Mouse (Mus musculus) embryonic facial prominence, embryonic 11.5 days (tissue): Measurements from ENCODE around the gene Plcxd2. TPM values are rescaled to one million over a fixed set of nuclear protein-coding genes. Genes with fewer than 3 reads are reported as not detected.
A peak's percentile ranks its signal among the peaks of the same experiment; 100 is the strongest.

Experiments used
- ATAC-seq: fragments of 200-750 bp; cut with Nextera tagmentation; replicated peaks from 2 replicates; pipeline ENCODE4 v1.8.0; 2017; ENCODE audit warnings: low read depth; ENCODE audit not compliant: insufficient number of reproducible peaks, low FRiP score, low TSS enrichment
- DNase-seq: peaks from one replicate; pipeline ENCODE4 v3.0.0-alpha.2; 2015; ENCODE audit warnings: low spot score
- H3K27ac ChIP-seq: fragments of 300-500 bp; sonication (generic); replicated peaks from 2 replicates; pipeline ENCODE4 v1.5.1; 2014; ENCODE audit warnings: mild to moderate bottlenecking, low read depth, low read length, control low read depth
- H3K27me3 ChIP-seq: fragments of 300-500 bp; sonication (generic); 2 replicates; pipeline ENCODE4 v1.6.1; 2014; ENCODE audit warnings: mild to moderate bottlenecking, low read length, moderate library complexity, mixed read lengths; ENCODE audit not compliant: control insufficient read depth, insufficient read depth
- H3K36me3 ChIP-seq: fragments of 300-500 bp; sonication (generic); replicated peaks from 2 replicates; pipeline ENCODE4 v1.6.1; 2014; ENCODE audit warnings: low read depth, mild to moderate bottlenecking, low read length, moderate library complexity, mixed read lengths; ENCODE audit not compliant: control insufficient read depth, insufficient read depth
- H3K4me1 ChIP-seq: fragments of 300-500 bp; sonication (generic); 2 replicates; pipeline ENCODE4 v1.6.1; 2014; ENCODE audit warnings: low read length, mixed read lengths; ENCODE audit not compliant: control insufficient read depth, insufficient read depth
- H3K4me2 ChIP-seq: fragments of 300-500 bp; sonication (generic); 2 replicates; pipeline ENCODE4 v1.6.1; 2014; ENCODE audit warnings: low read depth, mild to moderate bottlenecking, control low read depth, low read length, moderate library complexity
- H3K4me3 ChIP-seq: fragments of 300-500 bp; sonication (generic); 2 replicates; pipeline ENCODE4 v1.5.1; 2014; ENCODE audit warnings: low read depth, low read length, control low read depth
- H3K9ac ChIP-seq: fragments of 300-500 bp; sonication (generic); replicated peaks from 2 replicates; pipeline ENCODE4 v1.6.1; 2014; ENCODE audit warnings: mild to moderate bottlenecking, control low read depth, low read length
- H3K9me3 ChIP-seq: fragments of 300-500 bp; sonication (generic); replicated peaks from 2 replicates; pipeline ENCODE4 v1.6.1; 2016; ENCODE audit warnings: mild to moderate bottlenecking, low read length, inconsistent platforms, mixed read lengths; ENCODE audit not compliant: control insufficient read depth
- WGBS: fragments of 180-500 bp; shearing (Covaris S2); extraction: QIAGEN DNeasy Blood & Tissue Kit; methylation state at CpG from one replicate; pipeline ENCODE4 v1.1.7; 2014; 5-methylcytosine and 5-hydroxymethylcytosine counted together
- polyA plus RNA-seq: library from polyadenylated mRNA; unstranded; fragments of >200 nt; fragmentation: Nextera tagmentation; extraction: Ambion mirVana; gene quantifications from 2 replicates; pipeline ENCODE4 v1.2.1, GENCODE M21; 2014

Plcxd2 gene
- polyA plus RNA-seq, result 1.4 and 1.8 TPM in 2 replicates

- H3K4me2 ChIP-seq, result peak within 1 kb of the TSS; percentile 79
- peak within 1 kb of the TSS; percentile 54 for H3K9ac ChIP-seq
- ATAC-seq (peak; percentile 99), DNase-seq (peak; percentile 97)
- H3K9me3 ChIP-seq, result no peaks in the 10 kb centered on the region
- H3K27me3 ChIP-seq, result no peaks in the 10 kb centered on the region
- under 1% methylated on average over 39 of the region's 39 CpGs for WGBS
- H3K4me1 ChIP-seq, result no peaks in the 10 kb centered on the region
- no peak within 1 kb of the TSS for H3K27ac ChIP-seq
- H3K36me3 ChIP-seq, result no peaks in the 10 kb centered on the region
- peak within 1 kb of the TSS; percentile 65 for H3K4me3 ChIP-seq
Measured at GRCm38 (mm10) chr16:46010153-46010905, at the start of gene Plcxd2. TSS of gene Plcxd2 (minus strand) at chr16:46010218.

GRCm38 (mm10) chr16:46046906-46047305 lies 36.9 kb upstream of the Plcxd2 start:
- Histone ChIP-seq H3K36me3 (no peaks in the 10 kb centered on the region), H3K4me2 (no peak overlapping the region), H3K9ac (no peak overlapping the region), H3K27me3 (no peaks in the 10 kb centered on the region), H3K27ac (no peak overlapping the region), H3K4me3 (no peak overlapping the region), H3K4me1 (no peaks in the 10 kb centered on the region), H3K9me3 (no peaks in the 10 kb centered on the region)
- 89% methylated on average over 2 of the region's 2 CpGs for WGBS
- DNase-seq (no peak), ATAC-seq (no peak)

GRCm38 (mm10) chr16:46036261-46036660 lies 26.2 kb upstream of the Plcxd2 start:
- no peaks in the 10 kb centered on the region for H3K27me3 ChIP-seq
- 43% methylated on average over 2 of the region's 2 CpGs for WGBS
- no peak for ATAC-seq
- H3K27ac ChIP-seq, result no peak overlapping the region
- H3K36me3 ChIP-seq, result no peaks in the 10 kb centered on the region
- H3K9ac ChIP-seq, result no peak overlapping the region
- no peaks in the 10 kb centered on the region for H3K4me1 ChIP-seq
- no peak overlapping the region for H3K4me2 ChIP-seq
- peak; percentile 45 for DNase-seq
- no peak overlapping the region for H3K4me3 ChIP-seq
- H3K9me3 ChIP-seq, result no peaks in the 10 kb centered on the region

GRCm38 (mm10) chr16:46033896-46034295 lies 23.9 kb upstream of the Plcxd2 start:
- no peaks in the 10 kb centered on the region for H3K9me3 ChIP-seq
- no peaks in the 10 kb centered on the region for H3K4me1 ChIP-seq
- H3K36me3 ChIP-seq, result no peaks in the 10 kb centered on the region
- H3K27ac ChIP-seq, result no peak overlapping the region
- ATAC-seq (no peak), DNase-seq (no peak)
- no peak overlapping the region for H3K4me3 ChIP-seq
- no peak overlapping the region for H3K4me2 ChIP-seq
- 82% methylated on average over 9 of the region's 9 CpGs for WGBS
- no peak overlapping the region for H3K9ac ChIP-seq
- H3K27me3 ChIP-seq, result no peaks in the 10 kb centered on the region

- Histone ChIP-seq H3K9me3 (no peaks in the 10 kb centered on the region), H3K36me3 (no peaks in the 10 kb centered on the region), H3K9ac (no peak overlapping the region), H3K27me3 (no peaks in the 10 kb centered on the region), H3K4me1 (no peaks in the 10 kb centered on the region), H3K4me3 (no peak overlapping the region), H3K27ac (no peak overlapping the region), H3K4me2 (no peak overlapping the region)
- DNase-seq (no peak), ATAC-seq (0 out of 2 replicates have a peak, but pooled peaks have one; percentile 34)
- WGBS, result 70% methylated on average over 5 of the region's 5 CpGs
Measured at GRCm38 (mm10) chr16:46022958-46023491, 13.0 kb upstream of the Plcxd2 start.

- ATAC-seq (peak; percentile 78), DNase-seq (peak; percentile 83)
- H3K4me2 ChIP-seq, result no peak overlapping the region
- no peaks in the 10 kb centered on the region for H3K9me3 ChIP-seq
- H3K4me1 ChIP-seq, result no peaks in the 10 kb centered on the region
- WGBS, result 54% methylated on average over 5 of the region's 5 CpGs
- no peaks in the 10 kb centered on the region for H3K36me3 ChIP-seq
- no peaks in the 10 kb centered on the region for H3K27me3 ChIP-seq
- no peak overlapping the region for H3K9ac ChIP-seq
- H3K27ac ChIP-seq, result no peak overlapping the region
- no peak overlapping the region for H3K4me3 ChIP-seq
Measured at GRCm38 (mm10) chr16:46022189-46022928, 12.3 kb upstream of the Plcxd2 start.

GRCm38 (mm10) chr16:46021302-46021701 lies 11.3 kb upstream of the Plcxd2 start:
- ATAC-seq (no peak), DNase-seq (no peak)
- Histone ChIP-seq H3K27ac (no peak overlapping the region), H3K27me3 (no peaks in the 10 kb centered on the region), H3K4me2 (no peak overlapping the region), H3K4me3 (no peak overlapping the region), H3K9me3 (no peaks in the 10 kb centered on the region), H3K4me1 (no peaks in the 10 kb centered on the region), H3K36me3 (no peaks in the 10 kb centered on the region), H3K9ac (no peak overlapping the region)
- WGBS, result 74% methylated on average over 2 of the region's 2 CpGs

GRCm38 (mm10) chr16:46020396-46020795 lies 10.4 kb upstream of the Plcxd2 start:
- ATAC-seq, result no peak
- WGBS, result 84% methylated on average over 2 of the region's 2 CpGs
- no peaks in the 10 kb centered on the region for H3K9me3 ChIP-seq
- H3K4me1 ChIP-seq, result no peaks in the 10 kb centered on the region
- H3K27me3 ChIP-seq, result no peaks in the 10 kb centered on the region
- no peaks in the 10 kb centered on the region for H3K36me3 ChIP-seq
- H3K4me3 ChIP-seq, result no peak overlapping the region
- no peak overlapping the region for H3K4me2 ChIP-seq
- no peak for DNase-seq
- no peak overlapping the region for H3K9ac ChIP-seq
- no peak overlapping the region for H3K27ac ChIP-seq
